Mouse (Mus musculus): ENCODE results near the gene Phf21a. TPM values are rescaled to one million over a fixed set of nuclear protein-coding genes. Genes with fewer than 3 reads are reported as not detected.
"Not testable (repeated sequence)": the region's sequence is repeated elsewhere in the genome, so short reads cannot be mapped to it uniquely, and the experiment has no call there.

Gene Phf21a
- polyA plus RNA-seq, 1 experiment from 2014 or later = 43.7 TPM

DNA sequence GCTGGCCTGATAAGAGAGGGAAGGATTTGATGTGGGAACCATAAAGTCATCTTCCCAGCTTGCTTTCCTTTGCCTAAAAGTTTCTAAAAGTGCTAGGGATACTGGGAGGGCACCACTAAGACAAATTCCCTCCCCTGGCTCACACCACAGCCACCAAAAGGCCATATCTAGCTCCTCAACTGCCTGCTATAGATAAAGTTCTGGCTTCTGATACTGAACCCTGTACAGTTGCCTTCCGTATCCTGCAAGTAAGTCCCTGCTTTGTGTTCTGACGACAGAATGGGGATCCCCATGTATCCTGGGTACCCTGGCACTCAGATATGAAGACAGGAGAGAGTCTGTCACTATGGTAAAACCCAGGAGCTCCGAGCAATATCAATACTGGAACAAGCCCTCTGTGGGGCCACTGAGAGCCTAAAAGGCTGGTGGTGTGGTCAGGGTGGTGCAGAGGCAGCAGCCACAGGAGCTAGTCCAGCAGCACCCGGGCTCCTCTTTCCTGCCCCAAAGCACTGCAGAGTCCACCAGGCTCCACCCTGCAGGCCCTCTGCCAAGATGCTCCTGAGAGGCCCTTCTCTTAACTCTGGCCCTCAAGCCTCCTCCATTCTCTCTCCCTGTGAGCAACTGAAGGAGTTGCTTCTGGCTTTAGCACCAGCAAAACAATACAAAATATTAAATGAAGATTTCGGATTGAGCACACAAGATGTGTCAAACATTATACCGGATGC, 297.5 kb downstream of the Phf21a start:
- Histone ChIP-seq H3K4me2 (peak overlapping the region; percentile 71), H3K27me3 (no peaks in the 10 kb centered on the region), H3K9ac (peak overlapping the region; percentile 1; the same call in 1 of the 2 replicates), H3K27ac (peak overlapping the region; percentile 88), H3K4me1 (peaks cover 56% of the 10 kb centered on the region), H3K36me3 (ENCODE audit: poor library complexity, severe bottlenecking) (peaks cover 24% of the 10 kb centered on the region), H3K4me3 (peak overlapping the region; percentile 87; the same call in 1 of the 2 replicates), H3K9me3 (replicated peaks) (no peaks in the 10 kb centered on the region)
- WGBS = 73% methylated on average over 6 of the region's 6 CpGs
- ATAC-seq = no peak

- H3K27me3 ChIP-seq = no peaks in the 10 kb centered on the region
- no peak for ATAC-seq
- no peak overlapping the region for H3K27ac ChIP-seq
- H3K36me3 ChIP-seq (ENCODE audit: poor library complexity, severe bottlenecking) = peaks cover 16% of the 10 kb centered on the region
- H3K9ac ChIP-seq = 0 out of 2 replicates have a peak overlapping the region, but pooled peaks have one; percentile 5
- peaks cover 56% of the 10 kb centered on the region for H3K4me1 ChIP-seq
- WGBS = 84% methylated on average over 8 of the region's 8 CpGs
- peak overlapping the region; percentile 65 for H3K4me2 ChIP-seq
- no peak overlapping the region for H3K4me3 ChIP-seq
- no peaks in the 10 kb centered on the region for H3K9me3 ChIP-seq (replicated peaks)
These were observed 298.2 kb downstream of the Phf21a start for GRCm38 (mm10) chr2:92391116-92391515.

- H3K9me3 ChIP-seq (replicated peaks) = no peaks in the 10 kb centered on the region
- H3K27me3 ChIP-seq = no peaks in the 10 kb centered on the region
- peaks cover 9% of the 10 kb centered on the region for H3K36me3 ChIP-seq (ENCODE audit: poor library complexity, severe bottlenecking)
- H3K4me1 ChIP-seq = peaks cover 57% of the 10 kb centered on the region
- peak overlapping the region; percentile 74 for H3K9ac ChIP-seq
- H3K4me2 ChIP-seq = peak overlapping the region; percentile 65
- WGBS = 20% methylated on average over 11 of the region's 11 CpGs
- no peak for ATAC-seq
- H3K27ac ChIP-seq = peak overlapping the region; percentile 80
- peak overlapping the region; percentile 36 for H3K4me3 ChIP-seq
These were observed 298.9 kb downstream of the Phf21a start for GRCm38 (mm10) chr2:92391703-92392317.

DNA sequence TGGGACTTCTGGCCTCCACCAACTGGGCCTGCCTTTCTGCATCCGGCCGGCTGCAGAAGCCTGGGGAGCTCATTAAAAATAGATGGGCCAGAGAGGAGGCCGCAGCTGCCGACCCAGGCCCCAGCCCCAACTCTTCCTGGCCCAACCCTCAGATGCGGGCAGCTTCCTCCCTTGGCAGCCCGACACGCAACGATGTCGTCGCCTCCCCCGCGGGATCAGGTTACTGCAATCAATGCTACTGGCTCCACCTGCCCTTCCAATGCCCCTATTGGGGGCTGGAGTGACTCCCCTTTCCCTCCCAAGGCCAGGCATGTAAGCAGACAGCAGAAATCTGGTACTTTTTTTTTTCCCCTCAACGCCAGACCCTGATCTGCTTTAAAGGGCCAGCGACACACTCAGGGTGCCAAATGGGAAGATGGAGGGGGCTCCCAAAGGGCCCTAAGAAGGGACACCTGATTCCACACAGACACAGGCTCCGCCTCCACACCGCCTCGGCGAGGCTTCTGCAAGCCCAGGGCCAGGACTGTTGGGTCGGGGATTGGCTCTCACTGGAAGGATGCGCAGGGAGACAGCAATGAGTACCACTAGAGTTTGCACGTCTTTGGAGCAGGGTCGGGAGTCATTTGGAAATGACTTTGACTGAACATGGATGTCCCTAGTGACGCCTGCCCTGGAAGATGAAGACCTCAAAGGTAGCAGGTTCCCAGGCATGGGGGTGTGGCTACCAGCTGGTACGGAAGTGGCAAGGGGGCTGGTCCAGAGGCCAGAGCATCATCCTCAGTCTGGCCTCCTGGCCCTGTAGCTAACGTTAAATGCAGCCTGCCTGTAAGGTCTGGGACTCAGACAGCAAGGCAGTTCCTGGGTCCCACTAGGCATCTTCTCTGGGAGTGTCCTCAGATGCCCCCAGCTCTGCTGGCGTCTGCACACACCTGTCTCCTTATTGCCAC, 299.7 kb downstream of the Phf21a start:
- Histone ChIP-seq H3K4me3 (peak overlapping the region; percentile 36), H3K4me2 (peak overlapping the region; percentile 65), H3K4me1 (peaks cover 59% of the 10 kb centered on the region), H3K27me3 (no peaks in the 10 kb centered on the region), H3K36me3 (ENCODE audit: poor library complexity, severe bottlenecking) (peaks cover 1% of the 10 kb centered on the region), H3K27ac (peak overlapping the region; percentile 80), H3K9me3 (replicated peaks) (no peaks in the 10 kb centered on the region), H3K9ac (peak overlapping the region; percentile 74)
- 6% methylated on average over 26 of the region's 26 CpGs for WGBS
- no peak for ATAC-seq

DNA sequence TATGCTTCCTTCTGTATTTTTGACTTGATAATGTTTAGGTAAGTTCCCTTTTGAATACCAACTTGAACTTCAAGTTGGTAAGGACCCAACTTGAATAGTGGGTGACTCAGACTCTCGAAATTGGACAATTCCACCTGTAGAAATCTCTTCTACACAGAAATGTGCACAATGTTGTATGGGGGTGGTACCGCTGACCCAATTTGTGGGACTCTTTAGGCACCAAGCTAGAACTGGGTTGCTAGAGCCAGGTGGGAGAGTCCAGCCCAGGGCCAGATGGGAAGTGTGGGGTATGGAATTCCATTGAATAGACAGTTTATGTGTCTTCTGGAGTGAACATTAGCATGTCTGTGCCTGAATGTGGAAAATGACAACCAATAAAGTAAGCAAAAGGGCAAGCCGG, 302.6 kb downstream of the Phf21a start:
- Histone ChIP-seq H3K9ac (no peak overlapping the region), H3K4me2 (no peak overlapping the region), H3K4me1 (peaks cover 62% of the 10 kb centered on the region), H3K27ac (no peak overlapping the region), H3K9me3 (replicated peaks) (no peaks in the 10 kb centered on the region), H3K36me3 (ENCODE audit: poor library complexity, severe bottlenecking) (no peaks in the 10 kb centered on the region; the same call in 1 of the 2 replicates), H3K4me3 (no peak overlapping the region), H3K27me3 (no peaks in the 10 kb centered on the region)
- ATAC-seq = no peak
- 92% methylated on average over 3 of the region's 3 CpGs for WGBS

- Histone ChIP-seq H3K4me2 (no peak overlapping the region), H3K4me1 (peaks cover 50% of the 10 kb centered on the region)
These were observed 304.5 kb downstream of the Phf21a start for GRCm38 (mm10) chr2:92397436-92397835.

DNA sequence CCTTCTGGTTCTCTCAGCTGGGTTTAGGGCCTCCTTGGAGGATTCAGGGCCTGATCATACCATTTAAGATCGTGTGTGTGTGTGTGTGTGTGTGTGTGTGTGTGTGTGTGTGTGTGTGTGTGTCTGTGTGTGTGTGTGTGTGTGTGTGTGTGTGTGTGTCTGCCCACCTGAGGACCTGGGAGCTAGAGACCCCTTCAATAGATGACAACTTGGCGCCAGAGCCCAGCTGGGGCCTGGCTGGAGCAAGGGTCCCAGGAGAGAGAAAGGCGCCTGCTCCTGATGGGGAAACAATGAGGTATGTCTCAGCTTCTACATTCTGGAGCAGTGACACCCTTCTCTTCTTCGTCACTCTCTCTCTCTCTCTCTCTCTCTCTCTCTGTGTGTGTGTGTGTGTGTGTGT, 307.0 kb downstream of the Phf21a start:
- Histone ChIP-seq H3K36me3 (ENCODE audit: poor library complexity, severe bottlenecking) (peaks cover 18% of the 10 kb centered on the region), H3K4me3 (peak overlapping the region; percentile 70), H3K4me2 (peak overlapping the region; percentile 90), H3K4me1 (peaks cover 40% of the 10 kb centered on the region), H3K27ac (peak overlapping the region; percentile 25; the same call in 1 of the 2 replicates)
- WGBS = 21% methylated on average over 2 of the region's 4 CpGs
- not testable (repeated sequence) for H3K27me3 ChIP-seq; H3K9ac ChIP-seq; ATAC-seq; H3K9me3 ChIP-seq (replicated peaks)

More at GRCm38 (mm10) chr2:92397436-92397835, 304.5 kb downstream of the Phf21a start:
- no peaks in the 10 kb centered on the region for H3K9me3 ChIP-seq (replicated peaks)
- no peak overlapping the region for H3K9ac ChIP-seq
- no peaks in the 10 kb centered on the region; the same call in 1 of the 2 replicates for H3K36me3 ChIP-seq (ENCODE audit: poor library complexity, severe bottlenecking)
- H3K4me3 ChIP-seq = no peak overlapping the region
- H3K27ac ChIP-seq = no peak overlapping the region
- ATAC-seq = no peak
- 97% methylated on average over 1 of the region's 1 CpGs for WGBS
- no peaks in the 10 kb centered on the region for H3K27me3 ChIP-seq

GRCm38 (mm10) chr2:92400682-92401081, 307.8 kb downstream of the Phf21a start:
- under 1% methylated on average over 22 of the region's 22 CpGs for WGBS
- H3K9ac ChIP-seq = peak overlapping the region; percentile 94
- peak overlapping the region; percentile 70 for H3K4me3 ChIP-seq
- H3K4me1 ChIP-seq = peaks cover 40% of the 10 kb centered on the region
- ATAC-seq = peak; percentile 0; the same call in 1 of the 2 replicates
- no peaks in the 10 kb centered on the region for H3K27me3 ChIP-seq
- H3K27ac ChIP-seq = peak overlapping the region; percentile 20
- H3K9me3 ChIP-seq (replicated peaks) = no peaks in the 10 kb centered on the region
- H3K36me3 ChIP-seq (ENCODE audit: poor library complexity, severe bottlenecking) = peaks cover 26% of the 10 kb centered on the region
- H3K4me2 ChIP-seq = peak overlapping the region; percentile 90

- Histone ChIP-seq H3K27ac (peak within 1 kb of the TSS; percentile 20), H3K9me3 (replicated peaks) (no peaks in the 10 kb centered on the region), H3K4me3 (peak within 1 kb of the TSS; percentile 70), H3K4me1 (peaks cover 40% of the 10 kb centered on the region), H3K4me2 (peak within 1 kb of the TSS; percentile 90), H3K27me3 (no peaks in the 10 kb centered on the region), H3K9ac (peak within 1 kb of the TSS; percentile 94), H3K36me3 (ENCODE audit: poor library complexity, severe bottlenecking) (peaks cover 30% of the 10 kb centered on the region)
- ATAC-seq = peak; percentile 62
- under 1% methylated on average over 31 of the region's 59 CpGs for WGBS
These were observed 308.2 kb downstream of the Phf21a start, which contains the start of gene Mapk8ip1 for GRCm38 (mm10) chr2:92401091-92401561. TSS of gene Mapk8ip1 (minus strand) at chr2:92401263.

- ATAC-seq = no peak
- H3K4me2 ChIP-seq = no peak overlapping the region
- H3K36me3 ChIP-seq (ENCODE audit: poor library complexity, severe bottlenecking) = peaks cover 45% of the 10 kb centered on the region
- no peaks in the 10 kb centered on the region for H3K9me3 ChIP-seq (replicated peaks)
- H3K9ac ChIP-seq = no peak overlapping the region
- H3K4me3 ChIP-seq = no peak overlapping the region
- H3K27me3 ChIP-seq = no peaks in the 10 kb centered on the region
- WGBS = 81% methylated on average over 4 of the region's 4 CpGs
- no peak overlapping the region for H3K27ac ChIP-seq
- peaks cover 30% of the 10 kb centered on the region for H3K4me1 ChIP-seq
These were observed 309.8 kb downstream of the Phf21a start for GRCm38 (mm10) chr2:92402591-92403326.

DNA sequence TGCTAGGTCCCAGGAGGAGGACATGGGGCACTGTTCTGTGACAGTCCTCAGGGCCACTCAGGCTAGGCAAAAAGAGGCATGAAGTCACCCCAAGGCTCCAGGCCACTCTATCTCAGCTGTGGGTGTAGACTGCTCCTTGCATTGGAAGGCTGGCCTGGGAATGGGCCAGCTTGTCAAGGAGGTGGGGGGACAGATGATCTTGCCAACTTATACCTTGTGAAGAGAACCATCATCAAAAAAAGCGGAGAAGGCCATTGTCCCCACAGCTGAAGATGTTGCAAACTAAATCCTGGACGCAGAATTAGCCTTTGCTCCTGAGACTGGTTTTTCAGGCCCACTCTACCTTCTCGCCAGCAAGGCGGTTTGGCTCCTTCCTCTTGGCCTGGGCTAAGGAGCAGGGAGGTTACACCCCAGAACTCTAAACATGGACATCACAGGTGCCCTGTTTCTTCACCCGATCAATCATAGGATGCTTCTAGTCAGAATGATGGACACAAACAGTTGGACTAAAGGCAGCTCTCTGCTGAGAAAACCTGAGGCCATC, 310.9 kb downstream of the Phf21a start:
- WGBS = 94% methylated on average over 5 of the region's 5 CpGs
- Histone ChIP-seq H3K4me2 (no peak overlapping the region), H3K4me1 (peaks cover 22% of the 10 kb centered on the region), H3K36me3 (ENCODE audit: poor library complexity, severe bottlenecking) (peaks cover 56% of the 10 kb centered on the region), H3K9me3 (replicated peaks) (no peaks in the 10 kb centered on the region), H3K4me3 (no peak overlapping the region), H3K27ac (no peak overlapping the region), H3K27me3 (no peaks in the 10 kb centered on the region), H3K9ac (no peak overlapping the region)
- ATAC-seq = no peak
